Mouse (Mus musculus): Measurements from ENCODE around the gene Stk32c. TPM values are rescaled to one million over a fixed set of nuclear protein-coding genes. Genes with fewer than 3 reads are reported as not detected.

Stk32c gene
- polyA plus RNA-seq, 1 experiment from 2014 or later, result 0.06 TPM

GRCm38 (mm10) chr7:139096399-139096798 lies 116.7 kb downstream of the Stk32c start:
- Histone ChIP-seq H3K36me3 (ENCODE audit: insufficient read depth, low read length) (no peaks in the 10 kb centered on the region), H3K4me1 (ENCODE audit: insufficient read depth, low read depth, low read length) (no peaks in the 10 kb centered on the region), H3K9ac (replicated peaks; ENCODE audit: low read depth) (no peak overlapping the region), H3K4me3 (ENCODE audit: low read depth, low read length) (no peak overlapping the region), H3K27me3 (replicated peaks; ENCODE audit: insufficient read depth, low read length) (no peaks in the 10 kb centered on the region), H3K4me2 (replicated peaks; ENCODE audit: low read depth, low read length) (no peak overlapping the region), H3K27ac (ENCODE audit: low read length) (no peak overlapping the region), H3K9me3 (ENCODE audit: low read length) (no peaks in the 10 kb centered on the region)
- TF ChIP-seq EP300 (IDR thresholded peaks at IDR 0.05), result no peak
- no peak for TF ChIP-seq CTCF (IDR thresholded peaks at IDR 0.05)
- WGBS, result 77% methylated on average over 6 of the region's 6 CpGs
- DNase-seq (ENCODE audit: low spot score) (no peak), ATAC-seq (no peak)

DNA sequence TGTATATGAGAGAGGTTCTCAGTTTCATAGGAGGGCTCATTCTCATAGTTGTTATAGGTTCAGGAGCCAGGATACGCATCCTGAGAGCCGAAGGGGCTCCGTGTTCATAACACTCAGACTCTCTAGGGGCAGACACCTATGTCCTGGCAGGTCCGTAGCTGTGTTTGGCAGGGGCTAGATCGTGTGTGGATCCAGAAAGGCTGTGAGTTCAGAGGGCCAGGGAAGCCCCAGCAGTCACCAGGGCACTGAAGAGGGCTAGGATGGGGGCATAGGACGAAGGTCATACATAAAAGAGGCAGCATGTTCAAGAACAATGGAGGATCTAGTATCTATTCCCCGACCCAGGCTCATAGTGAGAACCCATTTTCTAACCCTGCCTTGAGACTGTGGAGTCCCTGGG lies 117.8 kb downstream of the Stk32c start:
- H3K36me3 ChIP-seq (ENCODE audit: insufficient read depth, low read length), result no peaks in the 10 kb centered on the region
- TF ChIP-seq EP300 (IDR thresholded peaks at IDR 0.05), result no peak
- no peak for TF ChIP-seq CTCF (IDR thresholded peaks at IDR 0.05)
- no peak overlapping the region for H3K27ac ChIP-seq (ENCODE audit: low read length)
- no peak overlapping the region for H3K4me2 ChIP-seq (replicated peaks; ENCODE audit: low read depth, low read length)
- DNase-seq (ENCODE audit: low spot score) (no peak), ATAC-seq (no peak)
- no peak overlapping the region for H3K9ac ChIP-seq (replicated peaks; ENCODE audit: low read depth)
- WGBS, result 85% methylated on average over 7 of the region's 7 CpGs
- H3K9me3 ChIP-seq (ENCODE audit: low read length), result no peaks in the 10 kb centered on the region
- no peaks in the 10 kb centered on the region for H3K27me3 ChIP-seq (replicated peaks; ENCODE audit: insufficient read depth, low read length)
- H3K4me1 ChIP-seq (ENCODE audit: insufficient read depth, low read depth, low read length), result no peaks in the 10 kb centered on the region
- no peak overlapping the region for H3K4me3 ChIP-seq (ENCODE audit: low read depth, low read length)

DNA sequence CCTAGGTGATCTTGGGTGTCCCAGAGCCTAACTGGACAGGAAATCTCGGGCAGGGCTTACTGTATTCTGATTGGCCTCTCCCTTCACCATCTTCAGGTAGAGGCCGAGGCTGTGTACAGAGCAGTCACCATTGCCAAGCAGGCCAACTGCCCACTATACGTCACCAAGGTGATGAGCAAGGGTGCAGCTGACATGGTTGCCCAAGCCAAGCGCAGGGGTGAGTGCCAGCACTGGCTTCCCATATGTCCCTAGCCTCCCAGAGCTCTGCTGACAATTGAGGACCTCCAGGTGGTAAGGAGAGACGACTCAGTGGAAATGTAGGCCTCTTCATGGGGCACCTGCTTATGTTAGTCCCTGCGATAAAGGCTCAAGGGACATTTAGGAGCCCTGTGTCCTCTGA lies 118.3 kb downstream of the Stk32c start:
- WGBS, result 75% methylated on average over 6 of the region's 6 CpGs
- H3K9ac ChIP-seq (replicated peaks; ENCODE audit: low read depth), result no peak overlapping the region
- TF ChIP-seq CTCF (IDR thresholded peaks at IDR 0.05) (no peak), EP300 (IDR thresholded peaks at IDR 0.05) (no peak)
- no peak overlapping the region for H3K4me3 ChIP-seq (ENCODE audit: low read depth, low read length)
- DNase-seq (ENCODE audit: low spot score), result no peak
- H3K27ac ChIP-seq (ENCODE audit: low read length), result no peak overlapping the region
- ATAC-seq, result no peak
- no peaks in the 10 kb centered on the region for H3K27me3 ChIP-seq (replicated peaks; ENCODE audit: insufficient read depth, low read length)
- H3K4me2 ChIP-seq (replicated peaks; ENCODE audit: low read depth, low read length), result no peak overlapping the region
- no peaks in the 10 kb centered on the region for H3K9me3 ChIP-seq (ENCODE audit: low read length)
- H3K4me1 ChIP-seq (ENCODE audit: insufficient read depth, low read depth, low read length), result no peaks in the 10 kb centered on the region
- H3K36me3 ChIP-seq (ENCODE audit: insufficient read depth, low read length), result no peaks in the 10 kb centered on the region

GRCm38 (mm10) chr7:139093781-139094180 lies 119.3 kb downstream of the Stk32c start:
- Histone ChIP-seq H3K27me3 (replicated peaks; ENCODE audit: insufficient read depth, low read length) (no peaks in the 10 kb centered on the region), H3K4me1 (ENCODE audit: insufficient read depth, low read depth, low read length) (no peaks in the 10 kb centered on the region), H3K4me3 (ENCODE audit: low read depth, low read length) (no peak overlapping the region), H3K9me3 (ENCODE audit: low read length) (no peaks in the 10 kb centered on the region), H3K36me3 (ENCODE audit: insufficient read depth, low read length) (no peaks in the 10 kb centered on the region), H3K27ac (ENCODE audit: low read length) (no peak overlapping the region), H3K9ac (replicated peaks; ENCODE audit: low read depth) (no peak overlapping the region), H3K4me2 (replicated peaks; ENCODE audit: low read depth, low read length) (no peak overlapping the region)
- WGBS, result 74% methylated on average over 7 of the region's 7 CpGs
- TF ChIP-seq CTCF (IDR thresholded peaks at IDR 0.05) (no peak), EP300 (IDR thresholded peaks at IDR 0.05) (no peak)
- no peak for ATAC-seq
- no peak for DNase-seq (ENCODE audit: low spot score)

GRCm38 (mm10) chr7:139093124-139093523 lies 120.0 kb downstream of the Stk32c start:
- no peaks in the 10 kb centered on the region for H3K4me1 ChIP-seq (ENCODE audit: insufficient read depth, low read depth, low read length)
- H3K9ac ChIP-seq (replicated peaks; ENCODE audit: low read depth), result no peak overlapping the region
- 86% methylated on average over 5 of the region's 5 CpGs for WGBS
- TF ChIP-seq EP300 (IDR thresholded peaks at IDR 0.05) (no peak), CTCF (IDR thresholded peaks at IDR 0.05) (no peak)
- ATAC-seq (no peak), DNase-seq (ENCODE audit: low spot score) (no peak)
- no peak overlapping the region for H3K27ac ChIP-seq (ENCODE audit: low read length)
- H3K9me3 ChIP-seq (ENCODE audit: low read length), result no peaks in the 10 kb centered on the region
- H3K4me2 ChIP-seq (replicated peaks; ENCODE audit: low read depth, low read length), result no peak overlapping the region
- H3K27me3 ChIP-seq (replicated peaks; ENCODE audit: insufficient read depth, low read length), result no peaks in the 10 kb centered on the region
- no peak overlapping the region for H3K4me3 ChIP-seq (ENCODE audit: low read depth, low read length)
- no peaks in the 10 kb centered on the region for H3K36me3 ChIP-seq (ENCODE audit: insufficient read depth, low read length)

DNA sequence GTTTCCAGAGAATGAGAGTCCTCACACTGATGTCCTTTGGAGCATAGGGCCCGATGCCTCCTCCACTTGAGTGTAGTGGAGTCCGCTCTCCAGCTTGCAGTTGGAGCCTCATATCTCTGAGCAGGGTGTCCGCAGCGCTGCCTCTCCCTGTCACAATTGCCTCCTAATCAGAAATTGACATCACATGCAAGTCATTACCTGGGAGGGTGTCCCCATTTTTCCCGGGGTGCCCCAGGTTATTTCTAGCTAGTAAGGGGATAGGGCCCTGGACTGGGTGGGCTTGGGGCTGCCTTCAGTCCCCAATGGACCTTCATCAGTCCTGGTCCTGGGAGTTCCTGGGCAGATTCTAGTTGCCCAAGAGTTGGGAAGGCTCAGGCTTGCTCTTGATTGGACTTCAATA lies 120.4 kb downstream of the Stk32c start:
- no peak overlapping the region for H3K4me3 ChIP-seq (ENCODE audit: low read depth, low read length)

DNA sequence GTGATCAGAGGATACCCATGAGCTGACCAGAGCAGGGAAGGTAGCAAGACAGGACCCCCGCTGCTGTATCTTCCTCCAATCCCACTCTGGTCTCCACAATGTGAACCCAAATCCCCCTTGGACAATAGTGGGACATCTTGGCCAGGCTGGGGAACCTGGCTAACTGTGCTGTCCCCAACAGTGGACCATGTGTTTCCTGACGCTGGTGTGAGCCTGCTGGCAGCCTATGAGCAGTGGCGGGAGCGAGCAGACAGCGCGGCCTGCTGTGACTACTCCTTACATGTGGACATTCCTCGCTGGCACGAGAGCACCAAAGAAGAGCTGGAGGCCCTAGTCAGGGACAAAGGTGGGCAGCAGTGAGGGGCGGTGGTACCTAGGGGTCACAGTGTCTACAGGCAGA lies 121.4 kb downstream of the Stk32c start:
- DNase-seq (ENCODE audit: low spot score) (no peak), ATAC-seq (no peak)
- H3K27ac ChIP-seq (ENCODE audit: low read length), result no peak overlapping the region
- H3K4me1 ChIP-seq (ENCODE audit: insufficient read depth, low read depth, low read length), result no peaks in the 10 kb centered on the region
- H3K4me2 ChIP-seq (replicated peaks; ENCODE audit: low read depth, low read length), result no peak overlapping the region
- WGBS, result 89% methylated on average over 9 of the region's 9 CpGs
- no peaks in the 10 kb centered on the region for H3K36me3 ChIP-seq (ENCODE audit: insufficient read depth, low read length)
- H3K4me3 ChIP-seq (ENCODE audit: low read depth, low read length), result no peak overlapping the region
- no peaks in the 10 kb centered on the region for H3K9me3 ChIP-seq (ENCODE audit: low read length)
- TF ChIP-seq EP300 (IDR thresholded peaks at IDR 0.05) (no peak), CTCF (IDR thresholded peaks at IDR 0.05) (no peak)
- no peak overlapping the region for H3K9ac ChIP-seq (replicated peaks; ENCODE audit: low read depth)
- H3K27me3 ChIP-seq (replicated peaks; ENCODE audit: insufficient read depth, low read length), result 0 out of 2 replicates have a peak, but pooled peaks cover 5% of the 10 kb centered on the region

More for the DNA sequence above, 120.4 kb downstream of the Stk32c start:
- Histone ChIP-seq H3K4me1 (ENCODE audit: insufficient read depth, low read depth, low read length) (no peaks in the 10 kb centered on the region), H3K27ac (ENCODE audit: low read length) (no peak overlapping the region), H3K4me2 (replicated peaks; ENCODE audit: low read depth, low read length) (no peak overlapping the region), H3K27me3 (replicated peaks; ENCODE audit: insufficient read depth, low read length) (no peaks in the 10 kb centered on the region), H3K9me3 (ENCODE audit: low read length) (no peaks in the 10 kb centered on the region), H3K36me3 (ENCODE audit: insufficient read depth, low read length) (no peaks in the 10 kb centered on the region), H3K9ac (replicated peaks; ENCODE audit: low read depth) (no peak overlapping the region)
- WGBS, result 90% methylated on average over 5 of the region's 5 CpGs
- ATAC-seq, result no peak
- DNase-seq (ENCODE audit: low spot score), result no peak
- TF ChIP-seq EP300 (IDR thresholded peaks at IDR 0.05), result no peak
- TF ChIP-seq CTCF (IDR thresholded peaks at IDR 0.05), result no peak

Data from lung, postnatal 0 days (tissue).